Mouse (Mus musculus) limb, embryonic 14.5 days (tissue): ENCODE measurements at regions not wholly inside any gene's neighbourhood (a gene's known extent, or its start where the extent isn't known, plus 50 kb on each side); places are given as distances from the start of the nearest gene placed in this dataset.

Experiments used
- ATAC-seq: fragments of 200-750 bp; cut with Nextera tagmentation; 2 replicates; pipeline ENCODE4 v1.8.0; 2017; ENCODE audit warnings: low read depth, moderate number of reproducible peaks, moderate TSS enrichment; ENCODE audit not compliant: low FRiP score
- DNase-seq: peaks from one replicate; pipeline ENCODE4 v3.0.0-alpha.2; 2015; ENCODE audit warnings: low spot score
- H3K27ac ChIP-seq: fragments of 300-500 bp; sonication (generic); replicated peaks from 2 replicates; pipeline ENCODE4 v1.5.1; 2014; ENCODE audit warnings: low read depth, mild to moderate bottlenecking, low read length, moderate library complexity, mixed read lengths
- H3K27me3 ChIP-seq: fragments of 300-500 bp; sonication (generic); 2 replicates; pipeline ENCODE4 v1.6.1; 2014; ENCODE audit warnings: low read length, mixed read lengths; ENCODE audit not compliant: control insufficient read depth, insufficient read depth
- H3K36me3 ChIP-seq: fragments of 300-500 bp; sonication (generic); 2 replicates; pipeline ENCODE4 v1.6.1; 2014; ENCODE audit warnings: mild to moderate bottlenecking, low read length, moderate library complexity, mixed read lengths; ENCODE audit not compliant: control insufficient read depth, insufficient read depth
- H3K4me1 ChIP-seq: fragments of 300-500 bp; sonication (generic); 2 replicates; pipeline ENCODE4 v1.6.1; 2014; ENCODE audit warnings: antibody characterized with exemption, low read length, mixed read lengths; ENCODE audit not compliant: control insufficient read depth, insufficient read depth
- H3K4me2 ChIP-seq: fragments of 300-500 bp; sonication (generic); replicated peaks from 2 replicates; pipeline ENCODE4 v1.6.1; 2014; ENCODE audit warnings: low read depth, mild to moderate bottlenecking, low read length, moderate library complexity; ENCODE audit not compliant: severe bottlenecking
- H3K4me3 ChIP-seq: fragments of 300-500 bp; sonication (generic); replicated peaks from 2 replicates; pipeline ENCODE4 v1.5.1; 2014; ENCODE audit warnings: low read length
- H3K9ac ChIP-seq: fragments of 300-500 bp; sonication (generic); 2 replicates; pipeline ENCODE4 v1.6.1; 2014; ENCODE audit warnings: mild to moderate bottlenecking, low read depth, low read length, moderate library complexity; ENCODE audit not compliant: severe bottlenecking
- H3K9me3 ChIP-seq: fragments of 300-500 bp; sonication (generic); 2 replicates; pipeline ENCODE4 v1.6.1; 2016; ENCODE audit warnings: low read length; ENCODE audit not compliant: control insufficient read depth
- POLR2A ChIP-seq: fragments of 200-500 bp; IDR thresholded peaks from 2 replicates; pipeline ENCODE4 v1.8.0; 2012; ENCODE audit warnings: inconsistent platforms, mild to moderate bottlenecking, moderate library complexity, borderline replicate concordance; ENCODE audit not compliant: insufficient read depth, insufficient read length; ENCODE audit errors: extremely low read depth
- whole genome bisulfite sequencing: fragments of 180-500 bp; shearing (Covaris S2); extraction: QIAGEN DNeasy Blood & Tissue Kit; methylation state at CpG from one replicate; pipeline ENCODE4 v1.1.7; 2014; 5-methylcytosine and 5-hydroxymethylcytosine counted together

DNA sequence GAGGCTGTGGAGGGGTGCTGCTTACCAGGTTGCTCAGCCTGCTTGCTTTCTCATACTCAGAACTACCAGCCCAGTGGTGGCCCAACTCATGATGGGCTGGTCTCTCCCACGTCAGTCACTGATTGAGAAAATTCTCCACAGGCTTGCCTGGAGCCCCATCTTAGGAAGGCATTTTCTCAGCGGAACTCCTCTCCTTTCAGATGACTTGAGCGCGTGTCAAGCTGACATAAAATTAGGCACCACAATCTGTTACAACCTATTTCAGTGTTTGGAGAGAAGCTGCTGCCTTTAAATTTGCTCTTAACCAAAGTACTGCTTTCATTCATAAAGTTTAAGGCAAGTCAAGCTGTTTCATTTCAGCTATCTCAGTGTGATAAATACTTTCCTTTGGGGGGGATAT, 269.6 kb downstream of the Ipmk start:
- no peak overlapping the region for H3K4me2 ChIP-seq
- H3K9ac ChIP-seq, result no peak overlapping the region
- WGBS, result 84% methylated on average over 4 of the region's 4 CpGs
- no peaks in the 10 kb centered on the region for H3K4me1 ChIP-seq
- ATAC-seq (no peak), DNase-seq (no peak)
- H3K27ac ChIP-seq, result no peak overlapping the region
- H3K36me3 ChIP-seq, result no peaks in the 10 kb centered on the region
- H3K27me3 ChIP-seq, result no peaks in the 10 kb centered on the region
- H3K4me3 ChIP-seq, result no peak overlapping the region
- TF ChIP-seq POLR2A, result no peak
- H3K9me3 ChIP-seq, result no peaks in the 10 kb centered on the region

DNA sequence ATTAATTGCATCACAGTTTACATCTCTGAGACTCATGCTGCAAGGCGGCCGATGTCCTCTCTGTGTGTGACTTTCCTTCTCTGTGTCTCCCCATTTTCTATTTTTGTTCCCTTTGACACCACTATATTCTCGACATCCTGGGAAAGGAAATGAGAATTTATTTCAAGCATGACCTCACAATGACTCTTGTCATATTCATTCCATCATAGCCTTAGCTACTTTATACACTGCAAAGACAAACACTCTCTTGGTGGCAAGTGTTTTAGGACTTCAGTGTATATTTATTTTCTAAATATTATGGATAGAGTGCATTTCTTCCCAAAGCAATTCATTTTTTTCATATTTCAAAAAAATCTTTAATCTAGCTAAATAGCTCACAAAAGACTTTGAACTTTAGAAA, 298.5 kb downstream of the Ipmk start:
- ATAC-seq (no peak), DNase-seq (no peak)
- H3K27ac ChIP-seq, result no peak overlapping the region
- H3K36me3 ChIP-seq, result no peaks in the 10 kb centered on the region
- no peaks in the 10 kb centered on the region for H3K4me1 ChIP-seq
- H3K27me3 ChIP-seq, result no peaks in the 10 kb centered on the region
- H3K9ac ChIP-seq, result no peak overlapping the region
- WGBS, result 83% methylated on average over 3 of the region's 3 CpGs
- H3K4me3 ChIP-seq, result no peak overlapping the region
- no peak for TF ChIP-seq POLR2A
- H3K4me2 ChIP-seq, result no peak overlapping the region
- H3K9me3 ChIP-seq, result no peaks in the 10 kb centered on the region

DNA sequence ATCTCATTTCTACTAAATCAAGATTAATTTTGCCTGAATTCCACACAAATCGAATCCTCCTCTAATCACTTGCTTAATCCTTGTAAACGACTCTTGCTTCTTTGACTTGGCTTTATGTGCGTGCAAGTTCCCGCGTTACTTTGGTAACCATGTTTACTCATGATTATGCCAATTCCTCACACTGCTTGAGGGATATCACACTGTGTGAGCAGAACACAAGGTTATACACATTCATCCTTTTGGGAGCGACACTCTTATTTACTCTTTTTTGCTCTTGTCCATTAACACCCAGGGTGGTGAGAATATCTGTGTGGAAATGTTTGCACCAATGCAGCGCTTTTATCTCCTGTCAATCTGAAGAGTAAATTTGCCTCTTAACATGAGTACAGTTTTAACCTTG, 310.0 kb downstream of the Ipmk start:
- no peak overlapping the region for H3K4me2 ChIP-seq
- H3K9me3 ChIP-seq, result no peaks in the 10 kb centered on the region
- ATAC-seq (no peak), DNase-seq (no peak)
- WGBS, result 90% methylated on average over 7 of the region's 7 CpGs
- H3K4me3 ChIP-seq, result no peak overlapping the region
- no peak overlapping the region for H3K27ac ChIP-seq
- no peaks in the 10 kb centered on the region for H3K27me3 ChIP-seq
- H3K9ac ChIP-seq, result no peak overlapping the region
- no peaks in the 10 kb centered on the region for H3K4me1 ChIP-seq
- TF ChIP-seq POLR2A, result no peak
- H3K36me3 ChIP-seq, result no peaks in the 10 kb centered on the region

DNA sequence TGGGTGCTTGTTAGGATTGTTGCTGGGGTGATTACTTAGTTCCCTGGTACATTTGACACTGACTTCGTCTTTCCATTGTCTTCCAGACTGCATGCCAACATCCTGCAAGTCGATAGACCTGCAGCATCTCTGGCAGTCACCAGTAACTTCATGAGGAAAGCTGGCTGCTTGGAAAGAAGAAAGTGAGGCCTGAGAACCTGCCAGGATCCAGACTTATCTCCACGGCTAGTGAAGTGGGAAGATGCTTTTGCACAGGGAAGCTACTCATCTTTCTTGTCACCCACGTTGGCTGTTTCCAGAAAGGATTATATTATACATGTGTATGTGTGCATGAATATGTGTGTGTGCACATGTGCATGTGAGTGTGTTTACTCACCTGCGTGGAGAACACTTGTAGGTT, 316.0 kb downstream of the Ipmk start:
- Histone ChIP-seq H3K4me1 (no peaks in the 10 kb centered on the region), H3K36me3 (no peaks in the 10 kb centered on the region), H3K9me3 (no peaks in the 10 kb centered on the region), H3K27me3 (no peaks in the 10 kb centered on the region), H3K4me3 (no peak overlapping the region), H3K27ac (no peak overlapping the region), H3K9ac (no peak overlapping the region), H3K4me2 (no peak overlapping the region)
- no peak for TF ChIP-seq POLR2A
- DNase-seq (no peak), ATAC-seq (no peak)
- 82% methylated on average over 5 of the region's 5 CpGs for WGBS

GRCm38 (mm10) chr10:71667160-71667571, 319.6 kb downstream of the Ipmk start:
- no peaks in the 10 kb centered on the region for H3K4me1 ChIP-seq
- H3K36me3 ChIP-seq, result no peaks in the 10 kb centered on the region
- no peak overlapping the region for H3K9ac ChIP-seq
- TF ChIP-seq POLR2A, result no peak
- no peak overlapping the region for H3K27ac ChIP-seq
- DNase-seq, result no peak
- no peak for ATAC-seq
- no peaks in the 10 kb centered on the region for H3K27me3 ChIP-seq
- H3K4me2 ChIP-seq, result no peak overlapping the region
- no peak overlapping the region for H3K4me3 ChIP-seq
- 85% methylated on average over 7 of the region's 7 CpGs for whole genome bisulfite sequencing
- no peaks in the 10 kb centered on the region for H3K9me3 ChIP-seq

DNA sequence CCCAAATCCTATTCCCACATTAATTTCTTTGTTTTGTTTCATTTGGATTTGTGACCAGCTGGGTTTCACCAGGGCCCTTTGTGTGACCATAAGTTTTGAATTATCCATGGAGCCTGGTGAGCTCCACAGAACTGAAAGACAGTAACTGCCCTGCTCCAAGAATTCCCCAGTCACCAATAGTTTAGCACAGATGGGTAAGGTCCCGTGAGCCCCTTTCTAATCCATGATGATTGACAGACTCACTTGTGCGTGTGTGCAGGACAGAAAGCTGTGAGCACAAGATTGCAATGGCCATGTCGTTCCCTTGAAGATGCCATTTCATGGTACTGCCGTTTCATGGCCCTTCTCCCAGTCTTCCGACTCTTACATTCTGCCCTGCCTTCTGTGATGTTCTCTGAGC, 331.7 kb downstream of the Ipmk start:
- H3K4me3 ChIP-seq, result no peak overlapping the region
- H3K36me3 ChIP-seq, result no peaks in the 10 kb centered on the region
- no peaks in the 10 kb centered on the region for H3K9me3 ChIP-seq
- WGBS, result 76% methylated on average over 5 of the region's 5 CpGs
- H3K27me3 ChIP-seq, result no peaks in the 10 kb centered on the region
- H3K27ac ChIP-seq, result no peak overlapping the region
- H3K9ac ChIP-seq, result no peak overlapping the region
- no peak for ATAC-seq
- H3K4me2 ChIP-seq, result no peak overlapping the region
- DNase-seq, result no peak
- H3K4me1 ChIP-seq, result no peaks in the 10 kb centered on the region
- no peak for TF ChIP-seq POLR2A
